Mouse (Mus musculus) layer of hippocampus, adult 18-20 months (tissue): ENCODE results near the gene Cys1. TPM values are rescaled to one million over a fixed set of nuclear protein-coding genes. Genes with fewer than 3 reads are reported as not detected.

Experiments used
- DNase-seq, 2 experiments: peaks; one replicate each; pipeline ENCODE4 v3.0.0; 2022; ENCODE audit warnings: low spot score in 2 of 2
- total RNA-seq, 2 experiments: library from RNA; stranded (reverse); gene quantifications; 2 replicates each; pipeline ENCODE4 v1.2.3; 2021

The Cys1 gene
- total RNA-seq, 2 experiments from 2014 or later = 30.2 to 35.4 TPM

DNA sequence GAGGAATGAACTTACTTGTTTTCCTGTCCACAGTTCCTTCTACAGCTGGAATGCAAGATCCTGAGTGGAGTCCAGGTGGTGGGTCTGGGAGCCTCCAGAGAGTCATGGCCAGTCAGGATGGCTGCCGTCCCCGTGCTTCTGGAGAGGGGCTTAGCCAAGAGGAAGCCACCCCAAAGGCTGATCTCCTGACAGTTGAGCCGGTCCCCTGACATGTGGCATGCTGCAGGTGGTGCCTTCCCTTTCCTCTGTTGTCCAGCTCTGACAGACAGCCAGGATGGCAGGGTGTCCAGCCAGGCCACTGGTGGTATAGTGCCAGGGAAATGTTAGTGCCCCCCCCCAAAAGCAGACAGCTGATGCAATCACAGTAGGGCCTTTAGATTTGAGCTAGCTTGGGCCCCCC is 16.9 kb upstream of the Cys1 start:
- no peak for DNase-seq

DNA sequence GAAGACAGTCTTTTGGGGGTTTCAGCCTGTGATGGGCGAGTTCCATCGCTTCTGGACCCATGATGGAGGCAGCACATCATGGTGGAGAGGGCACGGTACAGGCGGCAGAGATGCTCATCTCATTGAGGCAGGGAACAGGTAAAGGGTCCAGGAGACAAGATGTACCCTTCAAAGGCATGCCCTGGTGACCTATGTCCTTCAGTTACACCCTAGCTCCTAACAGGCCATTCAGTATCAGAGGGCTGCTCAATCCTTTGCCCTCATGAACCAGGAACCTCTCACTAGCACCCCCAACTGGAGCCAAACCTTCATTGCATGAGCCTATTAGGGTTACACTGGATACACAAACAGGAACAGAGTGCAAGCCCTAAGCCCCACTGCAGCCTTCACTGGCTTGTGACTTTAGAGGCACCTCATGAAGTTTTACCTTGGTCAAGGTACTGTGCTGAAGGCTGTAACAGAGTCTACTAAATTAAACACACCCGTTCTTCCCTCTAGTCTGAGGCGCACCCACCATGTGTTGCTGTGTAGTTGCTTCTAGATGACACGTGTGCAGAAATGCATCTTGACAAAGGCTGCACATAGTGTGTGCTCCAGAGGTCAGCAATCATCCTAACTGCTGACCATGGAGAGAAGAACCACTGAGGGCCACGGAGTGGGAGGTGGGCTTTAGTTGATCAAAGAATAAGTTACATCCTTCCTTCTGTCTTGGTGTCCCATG is 16.0 kb upstream of the Cys1 start:
- DNase-seq = no peak

DNA sequence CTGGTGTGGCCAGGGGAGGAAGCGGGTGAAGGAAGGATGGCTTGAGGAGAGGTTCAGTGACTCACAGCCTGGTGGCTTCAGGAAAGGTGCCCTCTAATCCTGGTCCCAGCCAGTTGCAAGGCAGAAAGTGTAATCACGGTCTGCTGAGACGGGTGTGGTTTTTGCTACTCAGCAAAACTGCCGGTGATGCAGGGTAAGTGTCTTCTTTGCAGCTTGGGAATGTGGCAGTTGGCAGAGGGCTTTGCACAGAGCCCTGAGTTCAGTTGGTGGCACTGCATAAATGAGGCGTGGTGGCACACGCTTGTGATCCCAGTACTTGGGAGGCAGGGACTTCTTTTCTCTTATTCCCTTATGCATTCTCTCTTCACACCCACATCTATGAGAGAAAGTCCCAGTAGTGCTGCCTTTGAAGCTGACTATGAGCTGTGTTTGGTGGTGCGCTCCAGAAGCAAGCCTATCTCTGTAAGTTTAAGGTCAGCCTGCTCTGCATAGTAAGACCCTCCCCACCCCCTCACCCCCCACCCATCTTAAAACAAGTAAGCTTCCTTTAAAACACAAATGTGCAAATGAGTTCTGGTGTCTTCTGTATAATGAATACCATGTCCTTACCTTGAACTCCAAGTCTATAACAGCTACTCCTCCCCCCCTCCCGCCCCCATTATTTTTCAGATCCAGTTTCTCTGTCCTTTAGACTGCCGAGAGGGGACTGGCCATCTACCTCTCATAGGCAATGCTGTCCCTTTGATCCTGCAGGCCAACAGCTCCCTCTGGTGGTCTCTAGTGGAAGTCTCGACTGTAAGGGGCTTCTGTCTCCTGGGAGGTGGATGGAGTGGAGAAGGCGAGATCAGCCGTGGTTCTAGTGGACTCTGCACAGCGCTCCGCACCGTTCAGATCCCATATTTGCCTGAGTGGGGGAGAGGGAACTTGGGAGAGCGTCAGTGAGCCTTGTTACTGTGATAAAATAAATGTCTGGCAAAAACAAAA is 15.2 kb upstream of the Cys1 start:
- peak; percentile 70 to 92 for DNase-seq

DNA sequence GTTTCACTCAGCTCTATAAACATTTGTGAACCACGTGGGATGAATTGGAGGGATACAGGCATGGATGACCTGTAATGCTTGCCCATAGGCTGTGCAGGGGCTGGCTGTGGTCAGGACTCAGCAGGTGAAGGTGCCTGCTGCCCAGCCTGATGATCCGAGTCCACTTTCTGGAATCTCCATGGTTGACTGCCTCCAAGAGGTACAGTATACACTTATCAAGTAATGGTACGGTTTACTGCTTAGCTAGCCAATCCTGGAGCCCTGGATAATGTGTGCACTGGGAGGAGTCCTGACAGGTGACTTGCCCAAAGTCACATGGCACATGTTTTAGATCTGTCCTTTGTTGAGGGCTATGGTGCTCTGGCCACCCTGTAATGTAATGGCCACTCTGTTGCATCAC is 8.7 kb upstream of the Cys1 start:
- DNase-seq = no peak

DNA sequence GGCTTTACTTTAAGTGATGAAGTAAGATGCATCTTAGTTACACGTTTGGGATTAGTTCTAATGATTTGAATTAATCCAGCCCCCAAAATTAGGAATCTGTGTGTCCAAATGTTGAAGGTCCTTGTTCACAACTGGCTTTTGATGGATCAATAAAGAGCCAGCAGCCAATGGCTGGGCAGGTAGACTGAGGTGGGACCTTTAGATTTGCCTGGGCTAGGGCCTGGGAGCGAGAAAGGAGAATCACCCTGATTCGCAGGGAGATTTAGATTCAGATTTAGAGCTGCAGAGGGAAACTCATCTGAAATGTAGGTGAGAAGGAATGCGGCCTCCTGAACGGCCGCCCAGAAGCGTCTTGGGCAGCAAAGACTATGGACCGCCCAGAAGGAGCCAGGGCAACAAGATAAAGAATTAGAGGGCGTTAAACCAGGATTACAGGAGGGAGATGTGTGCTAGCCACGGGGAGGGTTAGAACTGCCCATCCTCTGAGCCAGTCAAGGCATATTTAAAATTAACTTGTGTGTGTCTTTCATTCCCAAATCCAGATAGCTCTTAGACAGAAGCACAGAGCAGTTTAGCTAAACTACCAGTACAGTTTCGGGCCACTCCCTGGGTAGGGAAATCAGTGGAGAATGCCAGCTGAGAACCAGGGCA is 5.2 kb upstream of the Cys1 start:
- DNase-seq = no peak

DNA sequence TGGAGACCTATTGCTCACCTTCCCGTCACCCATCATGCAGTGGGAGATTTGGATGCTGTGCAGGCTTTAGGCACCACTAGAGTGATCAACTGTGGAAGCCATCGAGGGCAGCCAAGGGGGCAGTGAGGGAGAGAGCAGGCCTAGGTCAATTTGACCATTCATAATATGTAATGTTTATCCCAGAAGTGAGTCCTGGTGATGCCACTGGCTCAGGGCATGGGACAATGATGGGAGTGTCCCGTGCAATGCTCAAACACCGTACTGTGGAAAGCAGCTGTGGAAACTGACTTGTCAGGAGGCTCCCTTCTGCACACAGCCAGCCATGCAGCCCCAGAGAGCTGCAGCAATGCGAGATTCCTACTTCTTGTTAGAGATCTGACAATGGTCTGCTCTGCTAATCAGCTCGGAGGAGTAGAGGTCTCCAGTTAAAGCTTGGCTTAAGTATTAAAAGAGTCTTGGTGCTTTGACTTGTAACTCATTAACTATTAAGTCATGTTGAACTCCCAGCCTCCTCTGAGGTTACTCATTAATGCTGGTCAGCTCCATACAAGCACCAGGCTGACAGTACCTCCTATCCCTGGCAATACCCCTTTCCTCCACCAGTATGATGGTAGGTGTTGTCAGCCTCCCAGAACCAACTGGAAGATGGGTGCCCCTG is 4.6 kb upstream of the Cys1 start:
- DNase-seq = no peak

DNA sequence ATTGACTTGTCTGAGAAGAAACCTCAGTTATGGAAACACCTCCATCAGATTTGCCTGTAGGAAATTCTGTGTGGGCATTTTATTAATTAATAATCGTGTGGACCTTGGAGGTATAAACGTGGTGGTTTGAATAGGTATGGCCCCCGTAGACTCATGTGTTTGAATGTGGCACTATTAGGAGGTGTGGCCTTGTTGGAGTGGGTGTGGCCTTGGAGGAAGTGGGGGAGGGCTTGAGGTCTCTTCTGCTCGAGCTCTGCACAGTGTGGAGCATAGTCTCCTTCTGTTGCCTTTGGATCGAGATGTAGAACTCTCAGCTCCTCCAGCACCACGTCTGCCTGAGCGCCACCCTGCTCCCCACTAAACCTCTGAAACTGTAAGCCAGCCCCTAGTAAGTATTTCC is 1.8 kb upstream of the Cys1 start:
- no peak for DNase-seq

DNA sequence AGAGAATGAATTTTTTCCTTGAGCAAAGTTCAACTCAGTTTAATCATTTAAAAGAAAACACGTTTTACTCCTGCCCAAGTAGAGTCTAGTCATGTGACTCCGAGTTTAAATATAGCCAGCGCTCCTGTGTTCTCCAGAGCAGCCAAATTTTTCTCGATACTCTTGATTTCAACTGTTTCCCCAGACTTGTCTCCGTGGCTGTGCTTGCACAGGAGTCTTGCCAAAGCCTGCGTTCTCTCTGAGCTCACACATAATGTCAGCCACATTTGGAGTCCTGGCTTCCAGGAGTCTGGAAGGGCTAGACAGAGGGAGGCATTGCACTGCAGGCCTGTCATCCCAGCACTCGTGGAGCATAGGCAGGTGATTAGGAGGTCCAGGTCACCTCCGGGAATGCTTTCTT is 950 bp upstream of the Cys1 start:
- DNase-seq = peak; percentile 37 to 64

DNA sequence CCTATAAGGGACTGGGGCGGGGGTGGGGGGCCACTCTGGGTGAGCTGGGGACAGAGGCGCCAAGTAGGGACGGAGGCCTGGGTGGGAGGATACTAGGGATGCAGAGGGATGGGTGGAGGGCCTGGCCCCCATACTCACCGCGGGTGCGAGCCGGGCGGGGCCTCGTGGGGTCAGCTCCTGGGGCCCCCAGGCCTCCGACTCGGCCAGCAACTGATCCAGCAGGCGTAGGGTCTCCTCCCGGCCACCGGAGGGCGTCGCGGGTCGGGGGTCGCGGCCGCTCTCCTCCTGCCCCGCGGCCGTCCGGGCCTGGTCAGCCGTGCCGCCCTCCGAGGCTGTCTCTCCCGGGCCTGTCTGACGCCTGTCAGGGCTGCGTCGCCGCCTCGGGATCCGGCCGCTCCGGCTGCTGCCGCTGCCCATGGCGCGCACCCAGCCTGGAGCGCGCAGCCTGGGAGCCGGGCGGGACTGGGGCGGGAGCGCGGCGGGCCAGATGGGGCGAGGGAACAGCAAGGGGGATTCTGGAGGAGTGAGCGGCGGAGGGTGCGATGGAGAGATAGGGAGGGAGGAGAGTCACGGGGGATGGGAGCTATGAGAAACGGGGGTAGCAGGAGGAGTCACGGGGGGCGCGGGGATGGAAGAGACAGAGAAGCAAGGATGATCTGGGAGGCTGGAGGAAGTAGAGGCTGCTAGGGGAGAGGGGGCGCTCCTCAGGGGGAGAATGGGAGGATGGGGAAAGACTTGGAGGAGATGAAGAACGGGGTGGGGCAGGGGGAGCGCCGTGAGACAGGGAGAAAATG is 924 bp downstream of the Cys1 start:
- DNase-seq = peak in 1 of 2 experiments; percentile 53

DNA sequence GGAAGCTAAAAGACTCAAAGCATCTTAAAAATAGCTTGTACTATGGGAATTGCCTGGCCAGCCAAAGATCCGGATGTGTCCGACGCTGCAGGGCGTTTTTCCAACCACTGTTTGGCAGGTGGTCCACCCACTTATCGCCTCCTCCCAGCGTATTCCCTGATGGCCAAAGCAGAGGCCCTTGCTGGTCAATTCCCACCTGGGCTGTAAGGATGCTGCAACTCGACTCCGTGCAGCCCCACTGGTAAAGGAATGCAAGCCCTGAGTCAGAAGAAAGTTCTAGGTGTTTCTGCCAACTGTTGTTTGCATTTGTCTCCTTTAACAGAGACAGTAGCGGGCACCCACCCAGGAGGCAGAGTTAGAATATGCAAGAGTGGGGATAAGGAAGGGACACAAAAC is 1.5 kb downstream of the Cys1 start:
- peak in 1 of 2 experiments; percentile 46 for DNase-seq

DNA sequence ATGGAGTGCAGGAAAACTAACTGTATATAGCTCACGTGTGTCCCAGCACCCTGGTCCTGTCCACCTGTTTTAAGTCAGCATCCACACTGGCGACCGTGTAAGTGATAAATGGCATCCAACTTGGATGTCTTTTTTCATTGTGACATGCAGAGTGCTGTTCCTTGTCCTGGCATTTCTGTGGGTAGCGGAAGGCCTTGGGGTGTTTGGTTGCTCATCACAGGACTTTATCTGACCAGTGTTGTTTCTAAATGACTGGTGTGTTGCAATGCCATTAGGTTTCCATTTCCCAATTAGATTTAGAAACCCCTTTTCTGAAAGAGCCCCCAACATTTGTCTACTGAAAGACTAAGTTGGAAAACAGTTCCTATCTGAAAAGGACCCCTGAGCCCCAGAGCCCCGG is 19.5 kb downstream of the Cys1 start:
- no peak for DNase-seq

DNA sequence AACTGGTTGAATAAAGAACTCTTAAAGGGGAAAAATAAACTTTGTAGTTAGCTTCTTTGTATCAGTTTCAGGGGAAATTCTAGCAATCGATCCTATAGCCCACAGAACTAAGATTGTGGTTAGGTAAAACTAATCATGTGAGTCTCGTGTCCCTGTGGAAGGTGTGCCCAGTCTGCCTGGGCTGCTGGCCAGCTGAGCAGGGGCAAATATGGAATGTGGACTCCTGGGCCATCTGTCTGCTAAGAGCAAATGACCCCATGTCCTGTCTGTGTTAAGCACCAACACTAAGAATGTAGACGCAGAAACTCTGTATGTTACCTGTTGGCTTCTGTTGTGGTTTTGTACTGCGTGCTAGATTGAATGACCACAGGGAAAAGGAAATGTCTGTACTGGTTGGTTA is 20.5 kb downstream of the Cys1 start:
- no peak for DNase-seq

DNA sequence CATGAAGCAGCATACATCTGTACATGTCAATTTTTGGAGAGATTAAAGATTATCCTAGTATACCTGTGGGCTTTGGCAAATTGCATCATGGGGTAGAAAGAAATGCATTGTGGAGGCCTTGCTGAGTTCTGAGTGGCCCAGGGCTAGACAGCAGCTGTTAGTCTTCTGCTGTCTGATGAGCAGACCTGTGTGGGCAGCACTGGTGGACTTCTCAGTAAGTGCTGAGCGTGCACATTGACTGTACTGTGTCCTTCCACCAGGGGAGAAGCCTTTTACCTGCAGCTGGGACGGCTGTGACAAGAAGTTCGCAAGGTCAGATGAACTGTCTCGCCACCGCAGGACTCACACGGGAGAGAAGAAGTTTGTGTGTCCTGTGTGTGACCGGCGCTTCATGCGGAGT is 21.7 kb downstream of the Cys1 start:
- no peak for DNase-seq

DNA sequence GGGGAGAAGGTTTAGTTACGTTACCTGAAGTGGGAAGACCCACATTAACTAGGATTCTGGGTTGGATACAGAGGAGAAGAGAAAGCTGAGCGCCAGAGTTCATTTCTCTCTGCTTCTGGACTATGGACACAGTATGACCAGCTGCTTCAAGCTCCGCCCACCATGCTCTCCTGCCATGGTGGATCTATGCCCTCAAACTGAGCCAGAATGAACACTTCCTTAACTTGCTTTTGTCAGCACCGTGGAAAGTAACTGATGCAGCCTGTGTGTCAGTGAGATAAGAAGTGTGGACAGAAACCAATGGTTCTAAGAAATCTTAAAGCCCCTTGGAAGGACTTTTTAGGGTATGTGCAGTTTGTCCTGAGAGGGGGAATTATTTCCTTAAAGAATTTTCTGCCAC is 22.6 kb downstream of the Cys1 start:
- DNase-seq = no peak

DNA sequence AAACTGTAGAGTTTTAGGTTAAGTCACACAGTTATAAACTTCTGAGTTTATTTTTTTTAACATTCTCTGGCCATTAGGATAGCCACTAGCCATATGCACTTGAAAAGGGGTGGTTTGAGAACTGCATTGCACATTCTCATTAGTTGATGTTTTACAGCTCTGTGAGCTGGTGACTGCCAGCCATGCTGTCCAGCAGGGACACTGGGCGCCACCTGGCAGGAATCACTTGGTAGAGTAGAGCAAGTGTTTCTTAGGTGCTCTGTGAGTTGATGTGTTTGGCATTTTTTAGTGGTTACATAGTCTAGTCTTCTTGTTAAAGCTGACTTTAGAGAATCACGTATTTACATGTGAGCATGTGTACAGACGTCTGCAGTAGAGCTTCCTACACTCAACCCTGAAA is 25.2 kb downstream of the Cys1 start:
- DNase-seq = no peak

DNA sequence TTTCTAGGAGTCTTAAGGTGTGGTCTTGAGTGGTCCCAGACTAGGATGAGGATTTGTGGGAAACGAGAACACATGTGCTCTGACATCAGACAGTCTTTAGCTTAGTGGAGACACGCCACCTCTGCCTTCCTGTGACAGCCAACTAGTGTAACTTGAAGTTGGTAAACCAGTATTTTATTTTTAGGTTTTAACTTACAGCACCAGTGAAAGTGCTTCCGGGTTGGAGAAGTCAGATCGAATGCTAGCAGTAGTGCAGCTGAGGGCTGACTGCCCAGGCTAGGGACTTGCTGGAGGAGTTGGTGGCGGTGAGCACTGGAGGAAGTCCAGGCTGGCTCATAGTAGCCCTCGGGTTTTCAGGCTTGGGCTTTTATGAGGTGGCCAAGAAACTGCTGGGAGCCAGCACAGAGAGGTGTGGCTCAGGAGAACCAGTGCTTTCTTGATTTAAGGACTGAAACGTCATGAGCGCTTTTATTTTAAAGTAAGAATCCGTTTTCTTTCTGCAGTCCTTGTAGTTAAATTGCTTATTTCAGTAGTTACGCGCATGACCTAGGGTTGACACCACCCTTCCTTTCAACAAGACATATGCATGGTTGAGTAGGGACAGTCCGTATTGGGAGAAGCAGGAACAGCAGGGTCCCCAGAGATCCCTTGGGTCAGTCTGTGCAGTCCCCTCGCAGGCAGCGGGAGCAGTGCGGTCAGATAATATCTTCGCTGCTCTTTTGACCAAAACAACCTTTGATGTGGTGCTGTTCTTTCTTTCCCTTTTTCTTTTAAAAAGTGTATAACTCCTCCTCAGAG is 27.3 kb downstream of the Cys1 start:
- no peak for DNase-seq

DNA sequence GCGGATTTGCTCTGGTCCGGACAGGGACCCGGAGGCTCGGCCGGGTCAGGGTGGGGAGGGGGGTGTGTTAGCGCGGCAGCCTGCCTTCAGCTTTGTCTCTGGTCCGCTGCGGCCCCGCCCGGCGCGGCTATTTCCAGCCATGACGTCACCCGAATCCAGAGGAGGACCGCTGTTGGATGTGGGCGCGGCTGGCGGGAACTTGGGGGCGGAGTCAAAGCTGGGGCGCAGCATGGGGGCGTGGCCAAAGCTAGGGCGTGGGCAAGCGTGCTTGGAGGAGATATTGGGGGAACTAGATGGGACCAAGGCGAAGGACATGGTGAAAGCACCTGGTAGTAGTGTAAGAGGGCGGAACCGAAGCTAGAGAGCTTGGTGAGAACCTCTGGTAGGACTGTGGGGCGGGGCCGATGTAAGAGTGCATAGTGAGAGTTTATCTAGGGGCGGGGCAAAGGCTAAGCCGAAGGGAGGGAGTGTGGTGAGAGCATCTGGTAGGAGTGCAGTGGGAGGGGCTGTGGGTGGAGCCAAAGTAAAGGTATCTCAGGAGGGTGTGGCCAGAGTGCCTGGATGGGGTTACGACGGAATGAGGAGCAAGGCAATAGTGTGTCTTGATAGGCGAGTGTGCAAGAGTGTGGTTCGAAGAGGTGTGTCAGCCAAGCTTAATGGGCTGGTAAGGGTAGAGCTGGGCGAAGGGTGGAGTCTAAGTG is 29.8 kb downstream of the Cys1 start:
- DNase-seq = peak; percentile 88 to 90

DNA sequence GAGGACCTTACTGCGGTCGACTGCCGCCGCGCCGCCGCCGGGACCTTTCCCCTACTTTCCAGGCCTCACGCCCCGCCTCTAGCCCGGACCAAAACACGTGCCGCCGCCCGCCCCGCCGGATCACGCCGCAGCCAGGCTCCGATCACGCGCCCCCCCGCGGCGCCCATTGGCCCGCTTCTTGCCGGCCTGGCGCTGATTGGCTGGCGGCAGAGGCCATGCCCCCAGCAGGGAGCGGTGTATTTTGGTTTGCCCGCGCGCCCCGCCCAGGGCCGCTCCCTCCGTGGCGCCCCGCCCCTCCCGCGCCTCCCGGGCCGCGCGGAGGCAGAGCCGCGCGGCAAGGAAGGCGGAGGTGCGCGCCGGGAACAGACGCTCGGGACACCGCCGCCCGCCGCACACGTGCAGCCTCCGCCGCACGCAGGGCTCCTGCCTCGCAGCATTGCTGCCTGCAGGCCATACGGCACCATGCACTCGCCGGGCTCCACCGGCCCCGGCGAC is 30.5 kb downstream of the Cys1 start, which contains the start of gene Klf11:
TSS of gene Klf11 (plus strand) at position 212 of the 495 bp plus-strand sequence.
- peak; percentile 95 to 97 for DNase-seq
